Mouse (Mus musculus) hindbrain, postnatal 0 days (tissue): ENCODE results near the gene Tmco4. TPM values are rescaled to one million over a fixed set of nuclear protein-coding genes. Genes with fewer than 3 reads are reported as not detected.

ENCODE experiments used
- ATAC-seq: fragments of 200-750 bp; cut with Nextera tagmentation; 2 replicates; pipeline ENCODE4 v1.8.0; 2017; ENCODE audit warnings: mild to moderate bottlenecking, moderate TSS enrichment, moderate library complexity
- DNase-seq: peaks from one replicate; pipeline ENCODE4 v3.0.0-alpha.2; 2015; ENCODE audit warnings: low spot score
- H3K27ac ChIP-seq: fragments of 300-500 bp; sonication (generic); 2 replicates; pipeline ENCODE4 v1.5.1; 2014; ENCODE audit warnings: mild to moderate bottlenecking
- H3K27me3 ChIP-seq: fragments of 300-500 bp; sonication (generic); 2 replicates; pipeline ENCODE4 v1.6.1; 2014; ENCODE audit warnings: low read length, mixed read lengths; ENCODE audit not compliant: insufficient read depth
- H3K36me3 ChIP-seq: fragments of 300-500 bp; sonication (generic); 2 replicates; pipeline ENCODE4 v1.6.1; 2014; ENCODE audit warnings: low read length, mixed read lengths; ENCODE audit not compliant: insufficient read depth
- H3K4me1 ChIP-seq: fragments of 300-500 bp; sonication (generic); 2 replicates; pipeline ENCODE4 v1.6.1; 2014; ENCODE audit warnings: antibody characterized with exemption, low read length, mixed read lengths; ENCODE audit not compliant: insufficient read depth
- H3K4me2 ChIP-seq: fragments of 300-500 bp; sonication (generic); 2 replicates; pipeline ENCODE4 v1.6.1; 2014; ENCODE audit warnings: low read depth, mild to moderate bottlenecking, low read length, moderate library complexity, mixed read lengths
- H3K4me3 ChIP-seq: fragments of 300-500 bp; sonication (generic); 2 replicates; pipeline ENCODE4 v1.5.1; 2014; ENCODE audit warnings: low read length
- H3K9ac ChIP-seq: fragments of 300-500 bp; sonication (generic); replicated peaks from 2 replicates; pipeline ENCODE4 v1.6.1; 2014; ENCODE audit warnings: mild to moderate bottlenecking, low read length, moderate library complexity, mixed read lengths
- H3K9me3 ChIP-seq: fragments of 300-500 bp; sonication (generic); 2 replicates; pipeline ENCODE4 v1.6.1; 2016; ENCODE audit warnings: low read length, mixed read lengths
- CTCF ChIP-seq: IDR thresholded peaks from 2 replicates; pipeline ENCODE4 v1.5.1; 2016; ENCODE audit warnings: antibody characterized with exemption, control low read depth, low read depth
- WGBS: fragments of 180-500 bp; shearing (Covaris S2); extraction: QIAGEN DNeasy Blood & Tissue Kit; methylation state at CpG from one replicate; pipeline ENCODE4 v1.1.7; 2014; 5-methylcytosine and 5-hydroxymethylcytosine counted together
- polyA plus RNA-seq: library from polyadenylated mRNA; unstranded; fragments of >200 nt; fragmentation: Nextera tagmentation; extraction: Ambion mirVana; gene quantifications from 2 replicates; pipeline ENCODE4 v1.2.1, GENCODE M21; 2015
- total RNA-seq: library from RNA; depleted of rRNA; stranded (reverse); fragments of >200 nt; gene quantifications from 2 replicates; pipeline ENCODE4 v1.2.3, GENCODE M21; 2014

Gene Tmco4
- total and polyA plus RNA-seq, 2 experiments from 2014 or later = 2.0 to 2.8 TPM

- H3K9me3 ChIP-seq = no peaks in the 10 kb centered on the region
- WGBS = 18% methylated on average over 5 of the region's 5 CpGs
- ATAC-seq = peak; percentile 46
- H3K4me3 ChIP-seq = no peak overlapping the region
- H3K4me2 ChIP-seq = no peak overlapping the region
- peak; percentile 95 for DNase-seq
- no peak overlapping the region for H3K9ac ChIP-seq
- H3K27me3 ChIP-seq = no peaks in the 10 kb centered on the region
- peak; percentile 93 for TF ChIP-seq CTCF
- H3K36me3 ChIP-seq = no peaks in the 10 kb centered on the region
- peaks cover 21% of the 10 kb centered on the region for H3K4me1 ChIP-seq
- H3K27ac ChIP-seq = no peak overlapping the region
These were observed 113.3 kb downstream of the Tmco4 start for GRCm38 (mm10) chr4:139086037-139086436.

GRCm38 (mm10) chr4:139086984-139087383 is 114.3 kb downstream of the Tmco4 start:
- no peak for ATAC-seq
- TF ChIP-seq CTCF = no peak
- H3K4me1 ChIP-seq = peaks cover 14% of the 10 kb centered on the region
- no peaks in the 10 kb centered on the region for H3K36me3 ChIP-seq
- H3K27me3 ChIP-seq = no peaks in the 10 kb centered on the region
- no peak overlapping the region for H3K27ac ChIP-seq
- DNase-seq = no peak
- H3K4me3 ChIP-seq = no peak overlapping the region
- no peak overlapping the region for H3K4me2 ChIP-seq
- 69% methylated on average over 4 of the region's 4 CpGs for WGBS
- no peak overlapping the region for H3K9ac ChIP-seq
- H3K9me3 ChIP-seq = no peaks in the 10 kb centered on the region

DNA sequence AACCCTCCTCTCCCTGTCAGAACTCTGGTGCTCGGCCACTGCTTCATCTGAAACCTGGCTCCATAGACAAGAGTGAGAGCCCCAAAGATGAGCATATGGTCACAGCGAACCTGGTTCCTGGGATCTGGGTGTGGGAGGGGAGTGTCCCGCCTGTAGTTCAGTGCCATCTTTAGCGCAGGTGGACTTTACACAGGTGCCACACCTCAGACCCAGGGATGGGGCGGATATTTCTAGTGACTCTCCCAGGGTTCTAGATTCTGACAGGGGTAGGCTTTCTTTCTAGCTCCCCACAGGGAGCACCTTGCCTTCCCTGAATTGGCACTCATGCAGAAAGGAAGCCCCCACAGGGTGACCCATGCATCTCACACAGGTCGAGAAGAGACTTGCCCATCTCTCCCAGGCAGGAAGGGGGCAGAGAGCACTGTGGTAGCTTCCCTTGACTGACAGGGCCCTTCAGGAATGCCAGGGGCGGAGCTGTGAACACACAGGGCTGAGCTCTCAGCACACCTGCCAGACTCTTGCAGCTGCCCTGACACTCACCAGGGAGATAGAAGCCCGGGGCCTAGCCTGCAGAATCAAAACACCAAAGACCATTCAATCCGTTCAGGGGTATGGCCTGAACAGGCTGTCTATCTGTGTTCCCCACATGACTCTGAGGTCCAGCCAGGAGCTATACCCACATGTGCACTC is 116.4 kb downstream of the Tmco4 start:
- TF ChIP-seq CTCF = no peak
- 64% methylated on average over 9 of the region's 9 CpGs for WGBS
- no peak overlapping the region for H3K9ac ChIP-seq
- no peak overlapping the region for H3K4me2 ChIP-seq
- no peak for DNase-seq
- no peaks in the 10 kb centered on the region for H3K4me1 ChIP-seq
- H3K9me3 ChIP-seq = no peaks in the 10 kb centered on the region
- H3K27ac ChIP-seq = no peak overlapping the region
- no peaks in the 10 kb centered on the region for H3K36me3 ChIP-seq
- no peak overlapping the region for H3K4me3 ChIP-seq
- no peak for ATAC-seq
- no peaks in the 10 kb centered on the region for H3K27me3 ChIP-seq

DNA sequence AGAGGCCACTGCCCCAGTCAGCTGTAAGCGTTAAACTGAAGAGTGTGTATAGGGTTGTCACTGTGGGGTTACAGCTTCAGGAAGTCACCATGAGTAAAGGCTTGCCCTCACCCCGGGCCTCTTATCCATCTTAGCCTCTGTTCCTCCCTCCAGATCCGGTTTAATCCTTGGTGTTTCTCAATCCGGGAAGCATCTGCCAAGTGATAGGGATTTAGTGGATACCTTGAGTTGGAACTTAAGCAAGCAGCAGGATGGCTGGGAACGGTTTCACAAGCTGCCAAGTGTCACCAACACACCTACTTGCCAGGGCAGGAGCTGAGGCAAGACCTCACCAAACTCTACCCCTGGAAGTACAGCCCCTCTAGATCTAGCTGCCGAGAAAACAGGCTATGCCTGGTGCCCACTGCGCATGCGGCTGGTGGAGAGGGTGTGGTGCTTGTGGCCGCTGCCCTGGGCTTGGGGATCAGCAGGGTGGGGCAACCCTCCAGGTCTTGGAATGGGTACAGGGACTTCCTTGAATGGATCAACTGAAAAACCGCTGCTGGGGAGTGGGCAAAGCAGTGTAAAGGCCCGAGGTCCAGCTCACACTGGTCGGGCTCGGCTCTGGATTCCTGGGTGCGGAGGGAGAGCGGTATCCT is 117.7 kb downstream of the Tmco4 start:
- no peak for ATAC-seq
- no peak overlapping the region for H3K27ac ChIP-seq
- no peaks in the 10 kb centered on the region for H3K4me1 ChIP-seq
- WGBS = 66% methylated on average over 15 of the region's 15 CpGs
- H3K36me3 ChIP-seq = no peaks in the 10 kb centered on the region
- H3K4me3 ChIP-seq = no peak overlapping the region
- TF ChIP-seq CTCF = no peak
- H3K9ac ChIP-seq = no peak overlapping the region
- H3K9me3 ChIP-seq = no peaks in the 10 kb centered on the region
- no peaks in the 10 kb centered on the region for H3K27me3 ChIP-seq
- DNase-seq = no peak
- H3K4me2 ChIP-seq = 0 out of 2 replicates have a peak overlapping the region, but pooled peaks have one; percentile 5

DNA sequence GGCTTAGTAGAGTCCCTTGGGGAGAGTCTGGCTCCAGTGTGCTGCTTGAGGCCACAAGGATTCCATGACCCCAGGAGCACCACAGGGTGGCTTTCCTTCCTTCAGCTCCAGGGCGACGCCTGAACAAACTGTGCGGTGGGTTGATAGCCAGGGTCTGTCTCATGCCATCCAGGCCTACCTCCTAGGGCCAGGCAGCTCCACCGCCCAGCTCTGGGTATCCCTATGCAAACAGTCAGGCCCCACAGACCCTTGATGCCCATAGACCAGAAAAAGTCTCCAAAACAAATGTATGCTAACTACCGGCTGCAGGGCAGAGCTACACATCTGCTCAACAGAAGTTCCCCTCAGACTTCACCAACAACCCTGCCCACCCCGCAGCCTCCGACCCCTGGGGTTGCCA is 118.4 kb downstream of the Tmco4 start:
- no peak for TF ChIP-seq CTCF
- DNase-seq = no peak
- Histone ChIP-seq H3K4me1 (no peaks in the 10 kb centered on the region), H3K9me3 (no peaks in the 10 kb centered on the region), H3K27ac (0 out of 2 replicates have a peak overlapping the region, but pooled peaks have one; percentile 2), H3K4me2 (0 out of 2 replicates have a peak overlapping the region, but pooled peaks have one; percentile 17), H3K27me3 (no peaks in the 10 kb centered on the region), H3K36me3 (no peaks in the 10 kb centered on the region), H3K4me3 (no peak overlapping the region), H3K9ac (no peak overlapping the region)
- ATAC-seq = no peak
- 23% methylated on average over 7 of the region's 7 CpGs for WGBS

- ATAC-seq = peak; percentile 75
- peak overlapping the region; percentile 59 for H3K4me3 ChIP-seq
- no peaks in the 10 kb centered on the region for H3K4me1 ChIP-seq
- H3K4me2 ChIP-seq = peak overlapping the region; percentile 93
- no peak for TF ChIP-seq CTCF
- H3K9me3 ChIP-seq = no peaks in the 10 kb centered on the region
- peak overlapping the region; percentile 2; the same call in 1 of the 2 replicates for H3K27ac ChIP-seq
- no peaks in the 10 kb centered on the region for H3K36me3 ChIP-seq
- peak; percentile 69 for DNase-seq
- no peaks in the 10 kb centered on the region for H3K27me3 ChIP-seq
- H3K9ac ChIP-seq = peak overlapping the region; percentile 63
- 5% methylated on average over 28 of the region's 28 CpGs for WGBS
These were observed 119.0 kb downstream of the Tmco4 start for GRCm38 (mm10) chr4:139091478-139092355.
